Mouse (Mus musculus) hindbrain, embryonic 14.5 days (tissue): Measurements from ENCODE around the gene Jazf1. TPM values are rescaled to one million over a fixed set of nuclear protein-coding genes. Genes with fewer than 3 reads are reported as not detected.

Experiments
- ATAC-seq: fragments of 200-750 bp; cut with Nextera tagmentation; 2 replicates; pipeline ENCODE4 v1.8.0; 2017; ENCODE audit warnings: moderate number of reproducible peaks, mild to moderate bottlenecking, moderate TSS enrichment, moderate library complexity; ENCODE audit not compliant: low FRiP score
- DNase-seq: peaks from one replicate; pipeline ENCODE4 v3.0.0-alpha.2; 2015; ENCODE audit warnings: low spot score
- H3K27ac ChIP-seq: fragments of 300-500 bp; sonication (generic); 2 replicates; pipeline ENCODE4 v1.5.1; 2014; ENCODE audit warnings: mild to moderate bottlenecking, moderate library complexity
- H3K27me3 ChIP-seq: fragments of 300-500 bp; sonication (generic); 2 replicates; pipeline ENCODE4 v1.6.1; 2014; ENCODE audit warnings: mild to moderate bottlenecking, low read length, mixed read lengths; ENCODE audit not compliant: control insufficient read depth, insufficient read depth
- H3K36me3 ChIP-seq: fragments of 300-500 bp; sonication (generic); replicated peaks from 2 replicates; pipeline ENCODE4 v1.6.1; 2014; ENCODE audit not compliant: control insufficient read depth, insufficient read depth
- H3K4me1 ChIP-seq: fragments of 300-500 bp; sonication (generic); replicated peaks from 2 replicates; pipeline ENCODE4 v1.6.1; 2014; ENCODE audit warnings: antibody characterized with exemption, low read length, mixed read lengths; ENCODE audit not compliant: control insufficient read depth, insufficient read depth
- H3K4me2 ChIP-seq: fragments of 300-500 bp; sonication (generic); replicated peaks from 2 replicates; pipeline ENCODE4 v1.6.1; 2014; ENCODE audit warnings: mild to moderate bottlenecking, moderate library complexity
- H3K4me3 ChIP-seq: fragments of 300-500 bp; sonication (generic); replicated peaks from 2 replicates; pipeline ENCODE4 v1.5.1; 2014; ENCODE audit warnings: mild to moderate bottlenecking, low read length
- H3K9ac ChIP-seq: fragments of 300-500 bp; sonication (generic); 2 replicates; pipeline ENCODE4 v1.6.1; 2014
- H3K9me3 ChIP-seq: fragments of 300-500 bp; sonication (generic); 2 replicates; pipeline ENCODE4 v1.6.1; 2016; ENCODE audit warnings: low read length; ENCODE audit not compliant: control insufficient read depth
- WGBS: fragments of 180-500 bp; shearing (Covaris S2); extraction: QIAGEN DNeasy Blood & Tissue Kit; methylation state at CpG from one replicate; pipeline ENCODE4 v1.1.7; 2014; 5-methylcytosine and 5-hydroxymethylcytosine counted together
- polyA plus RNA-seq: library from polyadenylated mRNA; unstranded; fragments of >200 nt; fragmentation: Nextera tagmentation; extraction: Ambion mirVana; gene quantifications from 2 replicates; pipeline ENCODE4 v1.2.1, GENCODE M21; 2014

Jazf1 gene
- polyA plus RNA-seq, 1 experiment from 2014 or later: 56.2 TPM

GRCm38 (mm10) chr6:52892978-52893377 lies 175.5 kb downstream of the Jazf1 start:
- Histone ChIP-seq H3K27me3 (no peaks in the 10 kb centered on the region), H3K27ac (no peak overlapping the region), H3K36me3 (no peaks in the 10 kb centered on the region), H3K4me1 (peaks cover 23% of the 10 kb centered on the region), H3K4me2 (no peak overlapping the region), H3K9ac (no peak overlapping the region), H3K9me3 (no peaks in the 10 kb centered on the region), H3K4me3 (no peak overlapping the region)
- ATAC-seq: no peak
- DNase-seq: no peak
- 78% methylated on average over 3 of the region's 3 CpGs for WGBS

GRCm38 (mm10) chr6:52887541-52888203 lies 180.8 kb downstream of the Jazf1 start:
- Histone ChIP-seq H3K27me3 (no peaks in the 10 kb centered on the region), H3K9me3 (no peaks in the 10 kb centered on the region), H3K9ac (no peak overlapping the region), H3K27ac (peak overlapping the region; percentile 43; the same call in 1 of the 2 replicates), H3K4me1 (no peaks in the 10 kb centered on the region; the same call in 1 of the 2 replicates), H3K36me3 (no peaks in the 10 kb centered on the region), H3K4me2 (no peak overlapping the region), H3K4me3 (no peak overlapping the region)
- 52% methylated on average over 4 of the region's 4 CpGs for WGBS
- no peak for ATAC-seq
- DNase-seq: no peak

GRCm38 (mm10) chr6:52883773-52884172 lies 184.7 kb downstream of the Jazf1 start:
- Histone ChIP-seq H3K36me3 (no peaks in the 10 kb centered on the region), H3K9me3 (no peaks in the 10 kb centered on the region; the same call in 1 of the 2 replicates), H3K4me1 (no peaks in the 10 kb centered on the region; the same call in 1 of the 2 replicates), H3K27me3 (no peaks in the 10 kb centered on the region), H3K4me2 (no peak overlapping the region), H3K27ac (no peak overlapping the region), H3K4me3 (no peak overlapping the region), H3K9ac (no peak overlapping the region)
- DNase-seq: no peak
- WGBS: 86% methylated on average over 2 of the region's 2 CpGs
- no peak for ATAC-seq

GRCm38 (mm10) chr6:52877176-52877575 lies 191.3 kb downstream of the Jazf1 start:
- no peak overlapping the region for H3K9ac ChIP-seq
- no peaks in the 10 kb centered on the region for H3K4me1 ChIP-seq
- WGBS: 55% methylated on average over 4 of the region's 4 CpGs
- no peaks in the 10 kb centered on the region; the same call in 1 of the 2 replicates for H3K9me3 ChIP-seq
- no peak for DNase-seq
- no peak overlapping the region for H3K27ac ChIP-seq
- ATAC-seq: no peak
- no peaks in the 10 kb centered on the region for H3K27me3 ChIP-seq
- no peak overlapping the region for H3K4me3 ChIP-seq
- H3K4me2 ChIP-seq: no peak overlapping the region
- no peaks in the 10 kb centered on the region for H3K36me3 ChIP-seq

- Histone ChIP-seq H3K27ac (no peak overlapping the region), H3K4me2 (no peak overlapping the region), H3K9me3 (no peaks in the 10 kb centered on the region), H3K9ac (no peak overlapping the region), H3K36me3 (no peaks in the 10 kb centered on the region), H3K27me3 (no peaks in the 10 kb centered on the region), H3K4me1 (peaks cover 15% of the 10 kb centered on the region), H3K4me3 (no peak overlapping the region)
- ATAC-seq (no peak), DNase-seq (no peak)
- 6% methylated on average over 2 of the region's 2 CpGs for WGBS
Measured at GRCm38 (mm10) chr6:52871306-52871705, 197.1 kb downstream of the Jazf1 start.

- Histone ChIP-seq H3K9ac (no peak overlapping the region), H3K27ac (no peak overlapping the region)
Measured at GRCm38 (mm10) chr6:52869252-52869651, 199.2 kb downstream of the Jazf1 start.

GRCm38 (mm10) chr6:52868352-52868751 lies 200.1 kb downstream of the Jazf1 start:
- Histone ChIP-seq H3K27ac (no peak overlapping the region), H3K4me3 (no peak overlapping the region), H3K4me1 (peaks cover 15% of the 10 kb centered on the region), H3K36me3 (no peaks in the 10 kb centered on the region), H3K9me3 (no peaks in the 10 kb centered on the region), H3K9ac (no peak overlapping the region), H3K4me2 (no peak overlapping the region), H3K27me3 (no peaks in the 10 kb centered on the region)
- ATAC-seq (no peak), DNase-seq (no peak)
- WGBS: 94% methylated on average over 2 of the region's 2 CpGs

More at GRCm38 (mm10) chr6:52869252-52869651, 199.2 kb downstream of the Jazf1 start:
- no peak overlapping the region for H3K4me2 ChIP-seq
- no peaks in the 10 kb centered on the region for H3K27me3 ChIP-seq
- no peak overlapping the region for H3K4me3 ChIP-seq
- H3K36me3 ChIP-seq: no peaks in the 10 kb centered on the region
- no peak for DNase-seq
- ATAC-seq: no peak
- WGBS: 89% methylated on average over 2 of the region's 2 CpGs
- H3K9me3 ChIP-seq: no peaks in the 10 kb centered on the region
- peaks cover 15% of the 10 kb centered on the region for H3K4me1 ChIP-seq

- no peaks in the 10 kb centered on the region for H3K36me3 ChIP-seq
Measured at GRCm38 (mm10) chr6:52861928-52862327, 206.5 kb downstream of the Jazf1 start.

GRCm38 (mm10) chr6:52861186-52861820 lies 207.1 kb downstream of the Jazf1 start:
- WGBS: 49% methylated on average over 9 of the region's 9 CpGs
- peak overlapping the region; percentile 38 for H3K27ac ChIP-seq
- ATAC-seq: peak; percentile 21; the same call in 1 of the 2 replicates
- no peaks in the 10 kb centered on the region for H3K27me3 ChIP-seq
- H3K4me1 ChIP-seq: peaks cover 51% of the 10 kb centered on the region
- H3K4me3 ChIP-seq: no peak overlapping the region
- H3K9me3 ChIP-seq: no peaks in the 10 kb centered on the region
- H3K4me2 ChIP-seq: no peak overlapping the region
- no peaks in the 10 kb centered on the region for H3K36me3 ChIP-seq
- no peak overlapping the region for H3K9ac ChIP-seq
- DNase-seq: peak; percentile 61

More at GRCm38 (mm10) chr6:52861928-52862327, 206.5 kb downstream of the Jazf1 start:
- Histone ChIP-seq H3K4me3 (no peak overlapping the region), H3K9ac (no peak overlapping the region), H3K27me3 (no peaks in the 10 kb centered on the region), H3K4me2 (no peak overlapping the region), H3K4me1 (peaks cover 48% of the 10 kb centered on the region), H3K27ac (peak overlapping the region; percentile 38; the same call in 1 of the 2 replicates), H3K9me3 (no peaks in the 10 kb centered on the region)
- WGBS: 23% methylated on average over 7 of the region's 7 CpGs
- ATAC-seq (no peak), DNase-seq (no peak)
